Mouse (Mus musculus): ENCODE data around the gene Olfr1089.

Gene Olfr1089

GRCm38 (mm10) chr2:86733601-86734000 lies at the start of gene Olfr1089:
Gene Olfr1089 (minus strand): TSS chr2:86733701.
- no peak for DNase-seq

- no peak for DNase-seq
Observed at GRCm38 (mm10) chr2:86782179-86782578, 48.7 kb upstream of the Olfr1089 start, which contains the start of gene Olfr1093. Gene Olfr1093 (plus strand): TSS chr2:86782479.

GRCm38 (mm10) chr2:86761050-86761449 lies 27.5 kb upstream of the Olfr1089 start:
- peak; percentile 6 to 33 for DNase-seq

GRCm38 (mm10) chr2:86758893-86759292 lies 25.4 kb upstream of the Olfr1089 start, which contains the start of gene Olfr1090:
Gene Olfr1090 (minus strand): TSS chr2:86758993.
- no peak for DNase-seq

GRCm38 (mm10) chr2:86698295-86698694 lies 35.2 kb downstream of the Olfr1089 start, which contains the start of gene Olfr1087:
Gene Olfr1087 (minus strand): TSS chr2:86698395.
- no peak for DNase-seq
